ENCODE assay signal across 8 mouse cellular contexts in genomic region chr8:4511429-4512115, GRCm38 (mm10). TPM values are rescaled to one million over a fixed set of nuclear protein-coding genes. Genes with fewer than 3 reads are reported as not detected.
A peak's percentile ranks its signal among the peaks of the same experiment; 100 is the strongest.
DNase-seq lines count a peak whose midpoint lies in the region; ATAC-seq and TF ChIP-seq lines count a peak whose summit lies in the region.

No protein-coding gene starts in this region.

- H3K4me3 ChIP-seq in heart, embryonic 14.5 days (ENCODE audit: control insufficient read depth in 1 of 2, insufficient read depth in 1 of 2, low read depth in 1 of 2, low read length in 2 of 2) = no peak overlapping the region
- H3K4me3 ChIP-seq in lung, embryonic 15.5 days = no peak overlapping the region
- H3K4me3 ChIP-seq in forebrain, postnatal 0 days (ENCODE audit: low read depth, low read length) = no peak overlapping the region
- no peak overlapping the region for H3K4me3 ChIP-seq in stomach, embryonic 15.5 days (replicated peaks)

- H3K9me3 ChIP-seq in heart, embryonic 14.5 days (ENCODE audit: control insufficient read depth, low read length) = no peaks in the 10 kb centered on the region
- no peaks in the 10 kb centered on the region for H3K9me3 ChIP-seq in lung, embryonic 15.5 days
- H3K9me3 ChIP-seq in forebrain, postnatal 0 days (ENCODE audit: low read length) = no peaks in the 10 kb centered on the region
- H3K9me3 ChIP-seq in stomach, embryonic 15.5 days = no peaks in the 10 kb centered on the region

- 4% methylated on average over 2 of the region's 2 CpGs for WGBS in heart, embryonic 14.5 days
- 0% methylated on average over 2 of the region's 2 CpGs for WGBS in lung, embryonic 15.5 days
- WGBS in forebrain, postnatal 0 days = 18% methylated on average over 2 of the region's 2 CpGs
- WGBS in stomach, embryonic 15.5 days = 17% methylated on average over 2 of the region's 2 CpGs

- peaks cover 41 to 76% of the 10 kb centered on the region in 2 experiments for H3K4me1 ChIP-seq in heart, embryonic 14.5 days (ENCODE audit: control insufficient read depth in 2 of 2, insufficient read depth in 2 of 2, low read length in 2 of 2)
- peaks cover 27% of the 10 kb centered on the region for H3K4me1 ChIP-seq in lung, embryonic 15.5 days
- H3K4me1 ChIP-seq in forebrain, postnatal 0 days (ENCODE audit: insufficient read depth) = 0 out of 2 replicates have a peak, but pooled peaks cover 8% of the 10 kb centered on the region
- H3K4me1 ChIP-seq in stomach, embryonic 15.5 days = peaks cover 26% of the 10 kb centered on the region

- H3K27me3 ChIP-seq in heart, embryonic 14.5 days (ENCODE audit: control insufficient read depth, insufficient read depth, low read length) = no peaks in the 10 kb centered on the region
- no peaks in the 10 kb centered on the region for H3K27me3 ChIP-seq in lung, embryonic 15.5 days
- no peaks in the 10 kb centered on the region for H3K27me3 ChIP-seq in forebrain, postnatal 0 days (ENCODE audit: insufficient read depth, low read length)
- H3K27me3 ChIP-seq in stomach, embryonic 15.5 days (replicated peaks) = no peaks in the 10 kb centered on the region

- peak overlapping the region; percentile 62 for H3K9ac ChIP-seq in heart, embryonic 14.5 days (ENCODE audit: low read length)
- H3K9ac ChIP-seq in lung, embryonic 15.5 days = no peak overlapping the region
- H3K9ac ChIP-seq in forebrain, postnatal 0 days = no peak overlapping the region
- no peak overlapping the region for H3K9ac ChIP-seq in stomach, embryonic 15.5 days

- H3K4me2 ChIP-seq in heart, embryonic 14.5 days (ENCODE audit: low read length) = peak overlapping the region; percentile 51
- peak overlapping the region; percentile 5; the same call in 1 of the 2 replicates for H3K4me2 ChIP-seq in lung, embryonic 15.5 days
- no peak overlapping the region for H3K4me2 ChIP-seq in forebrain, postnatal 0 days (ENCODE audit: low read depth)
- peak overlapping the region; percentile 35 for H3K4me2 ChIP-seq in stomach, embryonic 15.5 days

- DNase-seq in heart, adult 18-20 months = no peak
- no peak for DNase-seq in lung, postnatal 10 days
- no peak for DNase-seq in forebrain, postnatal 0 days
- no peak for DNase-seq in gastrocnemius, postnatal 36 days

- peak; percentile 37 for ATAC-seq in heart, embryonic 14.5 days (ENCODE audit: insufficient number of reproducible peaks, insufficient read depth, low FRiP score, low read depth)
- peak; percentile 69 for ATAC-seq in lung, embryonic 15.5 days (ENCODE audit: borderline replicate concordance, extremely low read depth, low FRiP score, low TSS enrichment)
- peak; percentile 32; the same call in 1 of the 2 replicates for ATAC-seq in forebrain, postnatal 0 days
- ATAC-seq in stomach, embryonic 15.5 days (ENCODE audit: insufficient read depth, low FRiP score, low read depth) = peak; percentile 57
- no peak for ATAC-seq in erythroblast, adult 5-6 weeks (replicated peaks; ENCODE audit: low FRiP score, poor library complexity, severe bottlenecking)

- H3K36me3 ChIP-seq in heart, embryonic 14.5 days (ENCODE audit: control insufficient read depth, insufficient read depth, low read length) = peaks cover 16% of the 10 kb centered on the region
- no peaks in the 10 kb centered on the region for H3K36me3 ChIP-seq in lung, embryonic 15.5 days
- H3K36me3 ChIP-seq in forebrain, postnatal 0 days (ENCODE audit: insufficient read depth) = peaks cover 5% of the 10 kb centered on the region
- H3K36me3 ChIP-seq in stomach, embryonic 15.5 days = no peaks in the 10 kb centered on the region

- intact Hi-C loops in gastrocnemius, postnatal 36 days (cut with DNase I) = no loop called here

- H3K27ac ChIP-seq in heart, embryonic 14.5 days (replicated peaks in 1 of 2; ENCODE audit: control insufficient read depth in 1 of 2, insufficient read depth in 1 of 2, low read depth in 2 of 2, low read length in 2 of 2) = peak overlapping the region; percentile 93 to 98
- peak overlapping the region; percentile 90 for H3K27ac ChIP-seq in lung, embryonic 15.5 days
- H3K27ac ChIP-seq in forebrain, postnatal 0 days (ENCODE audit: low read depth, low read length) = no peak overlapping the region
- peak overlapping the region; percentile 91 for H3K27ac ChIP-seq in stomach, embryonic 15.5 days

- no peak for TF ChIP-seq CTCF in forebrain, postnatal 0 days (IDR thresholded peaks at IDR 0.05; ENCODE audit: low read depth)

RNA-seq across cellular contexts. Expression of gene Cers4, which starts 18.7 kb away (rescaled TPM):
- polyA plus RNA-seq in heart, embryonic 14.5 days (2014; fragmentation: Nextera tagmentation; extraction: Ambion mirVana) = 52.9 and 57.9 TPM in 2 replicates
- 10 to 100 TPM; 25.1 to 30.9 TPM for total RNA-seq in heart, adult 18-20 months (2021)
- 25.6 and 31.3 TPM in 2 replicates for polyA plus RNA-seq in lung, embryonic 15.5 days (2015; fragmentation: Nextera tagmentation; extraction: Ambion mirVana)
- total RNA-seq in forebrain, postnatal 0 days (2014; rRNA removed) = 36.2 and 67.8 TPM in 2 replicates
- 27.9 and 50.5 TPM in 2 replicates for polyA plus RNA-seq in forebrain, postnatal 0 days (2015; fragmentation: Nextera tagmentation; extraction: Ambion mirVana)
- 28.6 and 28.7 TPM in 2 replicates for polyA plus RNA-seq in stomach, embryonic 15.5 days (2015; fragmentation: Nextera tagmentation; extraction: Ambion mirVana)
- not detected in 2 replicates for total RNA-seq in erythroblast, adult 5-6 weeks (2015; ENCODE audit: low replicate concordance)
- total RNA-seq in erythroblast, adult 5-6 weeks (2017; ENCODE audit: low replicate concordance) = 0.70 and 0.77 TPM in 2 replicates
- total RNA-seq in gastrocnemius, postnatal 36 days (2021) = 1 to 10 TPM; 3.1 to 5.1 TPM
